Mouse (Mus musculus): ENCODE results near the gene Slc2a4.
A peak's percentile ranks its signal among the peaks of the same experiment; 100 is the strongest.

DNA sequence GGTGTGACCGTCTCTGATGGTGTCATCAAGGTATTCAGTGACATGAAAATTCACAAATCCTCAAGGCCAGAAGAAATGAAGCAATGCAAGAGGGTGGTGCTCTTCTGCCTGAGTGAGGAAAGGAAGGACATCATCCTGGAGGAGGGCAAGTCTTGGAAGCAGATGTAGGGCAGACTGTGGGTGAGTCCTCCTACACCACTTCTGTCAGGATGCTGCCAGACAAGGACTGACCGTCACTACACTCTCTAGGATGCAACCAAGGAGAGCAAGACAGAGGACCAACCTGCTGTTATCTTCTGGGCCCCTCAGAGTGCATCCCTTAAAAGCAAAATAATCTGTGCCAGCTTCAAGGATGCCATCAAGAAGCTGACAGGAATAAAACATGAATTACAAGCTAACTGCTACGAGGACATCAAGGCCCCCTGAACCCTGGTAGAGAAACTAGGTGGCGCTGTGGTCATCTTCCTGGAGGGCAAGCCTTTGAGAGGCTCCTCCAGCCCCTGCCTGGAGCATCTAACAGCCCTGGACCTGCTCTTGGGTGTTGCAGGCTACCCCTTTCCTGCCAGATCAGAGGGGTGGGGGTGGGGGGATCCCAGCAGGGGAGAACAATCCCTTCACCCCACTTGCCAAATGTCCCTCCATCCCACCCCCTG is 2.9 kb upstream of the Slc2a4 start:
- TF ChIP-seq CTCF (IDR thresholded peaks at IDR 0.05; ENCODE audit: low read depth, low read length) (peak; percentile 13; the same call in 1 of the 2 replicates), POLR2A (IDR thresholded peaks at IDR 0.05; ENCODE audit: borderline replicate concordance, low read depth, low read length) (no peak)
